Mouse (Mus musculus): Measurements from ENCODE around the gene 4933405O20Rik. TPM values are rescaled to one million over a fixed set of nuclear protein-coding genes. Genes with fewer than 3 reads are reported as not detected.

The 4933405O20Rik gene
- not detected in 2 replicates for polyA plus RNA-seq (2015; fragmentation: Nextera tagmentation; extraction: Ambion mirVana)

DNA sequence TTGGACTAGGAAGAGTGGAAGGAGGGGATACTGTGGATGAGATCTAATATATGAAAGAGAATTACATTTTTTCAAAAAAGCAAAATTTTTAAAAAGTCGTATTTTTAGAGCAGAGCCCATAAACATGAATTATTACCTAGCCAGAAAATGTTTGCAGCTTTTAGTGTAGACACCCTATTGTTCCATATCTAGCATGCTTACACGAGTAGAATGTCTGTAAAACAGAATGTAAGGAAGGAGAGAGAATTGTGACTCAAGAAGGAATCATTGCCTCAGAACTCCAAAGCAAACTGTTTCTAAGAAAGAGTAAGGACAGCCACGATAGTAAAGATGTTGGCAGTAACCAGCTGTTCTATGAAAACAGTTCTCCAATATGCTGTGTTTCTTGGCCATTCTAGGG, at the start of gene 4933405O20Rik:
Gene 4933405O20Rik, plus strand, starts transcription at position 301 of the 400 bp plus-strand sequence.
- H3K27me3 ChIP-seq: no peaks in the 10 kb centered on the region
- H3K9me3 ChIP-seq: no peaks in the 10 kb centered on the region
- no peaks in the 10 kb centered on the region for H3K36me3 ChIP-seq
- H3K9ac ChIP-seq: no peak within 1 kb of the TSS
- no peak within 1 kb of the TSS for H3K27ac ChIP-seq
- ATAC-seq (ENCODE audit: insufficient number of reproducible peaks, insufficient read depth, low FRiP score, low TSS enrichment, low read depth): no peak
- H3K4me2 ChIP-seq: no peak within 1 kb of the TSS
- WGBS: 62% methylated on average over 3 of the region's 3 CpGs
- no peaks in the 10 kb centered on the region for H3K4me1 ChIP-seq
- no peak within 1 kb of the TSS for H3K4me3 ChIP-seq

DNA sequence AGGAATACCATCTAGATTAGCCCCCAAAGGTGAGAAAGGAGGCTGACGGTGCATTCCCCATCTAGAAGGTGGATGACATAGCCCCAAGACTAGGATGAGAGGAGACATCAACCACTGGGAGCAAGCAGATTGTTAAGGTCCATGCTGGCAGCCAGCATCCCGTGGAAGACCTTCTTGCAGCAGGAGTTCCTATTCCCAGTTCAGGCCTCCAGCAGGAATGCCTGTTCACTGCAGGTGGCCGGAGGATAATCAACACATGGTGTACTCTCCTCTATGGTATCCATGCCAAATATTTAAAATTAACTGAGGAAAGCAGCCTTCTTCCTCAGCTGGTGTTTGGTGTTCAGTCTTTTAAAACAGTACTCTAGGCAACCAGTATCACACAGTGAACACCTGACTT, 49.4 kb upstream of the 4933405O20Rik start:
- H3K27me3 ChIP-seq: no peaks in the 10 kb centered on the region
- no peaks in the 10 kb centered on the region for H3K4me1 ChIP-seq
- WGBS: 70% methylated on average over 3 of the region's 3 CpGs
- no peaks in the 10 kb centered on the region for H3K36me3 ChIP-seq
- no peak overlapping the region for H3K27ac ChIP-seq
- no peak for ATAC-seq (ENCODE audit: insufficient number of reproducible peaks, insufficient read depth, low FRiP score, low TSS enrichment, low read depth)
- H3K9me3 ChIP-seq: no peaks in the 10 kb centered on the region
- H3K9ac ChIP-seq: no peak overlapping the region
- H3K4me2 ChIP-seq: no peak overlapping the region
- H3K4me3 ChIP-seq: no peak overlapping the region

DNA sequence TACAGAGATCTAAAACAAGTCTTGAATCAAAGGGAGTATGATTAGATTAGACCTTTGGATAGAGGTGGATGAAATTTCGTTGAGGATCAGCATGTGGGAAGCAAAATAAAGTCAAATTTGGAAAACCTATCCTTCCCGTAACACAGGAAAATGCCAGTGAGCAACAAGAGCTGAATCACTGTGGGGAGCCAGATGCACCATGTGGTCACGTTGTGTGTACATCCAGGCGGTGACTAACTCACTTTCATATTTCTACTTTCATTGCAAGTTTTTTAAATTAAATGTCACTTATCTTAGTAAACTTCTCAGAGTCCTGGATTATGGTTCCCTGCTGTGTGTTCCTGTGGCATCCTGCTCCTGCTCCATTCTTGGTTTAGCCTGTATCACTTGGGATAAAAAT, 47.6 kb upstream of the 4933405O20Rik start:
- WGBS: 67% methylated on average over 4 of the region's 4 CpGs
- H3K9me3 ChIP-seq: no peaks in the 10 kb centered on the region
- H3K36me3 ChIP-seq: no peaks in the 10 kb centered on the region
- H3K9ac ChIP-seq: no peak overlapping the region
- H3K4me1 ChIP-seq: no peaks in the 10 kb centered on the region
- H3K4me3 ChIP-seq: no peak overlapping the region
- no peaks in the 10 kb centered on the region for H3K27me3 ChIP-seq
- no peak for ATAC-seq (ENCODE audit: insufficient number of reproducible peaks, insufficient read depth, low FRiP score, low TSS enrichment, low read depth)
- no peak overlapping the region for H3K27ac ChIP-seq
- H3K4me2 ChIP-seq: no peak overlapping the region

DNA sequence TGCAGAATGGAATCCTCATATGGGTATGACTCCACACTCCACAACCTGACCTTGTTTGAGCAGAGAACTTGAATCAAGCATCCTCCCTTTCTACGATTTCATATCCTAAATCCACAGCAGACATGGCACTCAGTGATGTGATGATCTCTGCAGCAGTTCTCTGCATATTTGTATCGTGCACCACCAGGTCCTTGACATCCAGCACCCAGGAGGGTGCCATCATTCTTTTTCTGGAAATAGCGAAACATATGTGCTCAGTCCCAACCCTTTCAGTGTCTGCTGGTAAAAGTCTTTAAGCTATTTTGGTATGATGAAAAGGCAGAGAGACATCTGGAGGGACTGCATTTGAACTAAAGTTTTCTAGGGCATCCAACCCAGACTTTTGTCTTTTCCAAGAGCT, 36.3 kb upstream of the 4933405O20Rik start:
- no peaks in the 10 kb centered on the region for H3K9me3 ChIP-seq
- H3K27me3 ChIP-seq: no peaks in the 10 kb centered on the region
- no peaks in the 10 kb centered on the region for H3K36me3 ChIP-seq
- WGBS: 79% methylated on average over 3 of the region's 3 CpGs
- no peak overlapping the region for H3K4me2 ChIP-seq
- no peak for ATAC-seq (ENCODE audit: insufficient number of reproducible peaks, insufficient read depth, low FRiP score, low TSS enrichment, low read depth)
- H3K4me1 ChIP-seq: no peaks in the 10 kb centered on the region
- no peak overlapping the region for H3K9ac ChIP-seq
- H3K4me3 ChIP-seq: no peak overlapping the region
- H3K27ac ChIP-seq: no peak overlapping the region

DNA sequence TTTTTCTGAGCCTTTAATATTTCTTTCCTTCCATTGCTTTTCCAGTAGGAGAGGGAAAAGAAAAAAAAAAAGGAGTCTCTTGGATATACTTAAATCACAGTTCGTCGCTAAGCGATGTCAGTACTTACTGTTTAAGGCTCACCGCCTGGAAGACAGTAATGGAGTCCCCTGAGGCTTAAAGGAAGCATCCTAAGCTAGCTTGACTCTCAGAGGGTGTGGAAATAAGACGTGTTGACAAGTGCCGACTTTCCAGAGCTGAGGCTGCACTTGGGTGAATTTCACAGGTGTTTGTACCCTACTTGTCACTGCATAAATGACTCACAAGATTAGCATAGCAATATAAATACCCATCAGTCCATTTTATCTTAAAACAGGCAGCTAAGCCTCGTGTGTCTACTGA, 25.1 kb upstream of the 4933405O20Rik start:
- Histone ChIP-seq H3K9me3 (no peaks in the 10 kb centered on the region), H3K4me3 (no peak overlapping the region), H3K27ac (no peak overlapping the region), H3K4me2 (no peak overlapping the region), H3K36me3 (no peaks in the 10 kb centered on the region), H3K27me3 (no peaks in the 10 kb centered on the region), H3K9ac (no peak overlapping the region), H3K4me1 (no peaks in the 10 kb centered on the region)
- 66% methylated on average over 7 of the region's 7 CpGs for WGBS
- no peak for ATAC-seq (ENCODE audit: insufficient number of reproducible peaks, insufficient read depth, low FRiP score, low TSS enrichment, low read depth)

DNA sequence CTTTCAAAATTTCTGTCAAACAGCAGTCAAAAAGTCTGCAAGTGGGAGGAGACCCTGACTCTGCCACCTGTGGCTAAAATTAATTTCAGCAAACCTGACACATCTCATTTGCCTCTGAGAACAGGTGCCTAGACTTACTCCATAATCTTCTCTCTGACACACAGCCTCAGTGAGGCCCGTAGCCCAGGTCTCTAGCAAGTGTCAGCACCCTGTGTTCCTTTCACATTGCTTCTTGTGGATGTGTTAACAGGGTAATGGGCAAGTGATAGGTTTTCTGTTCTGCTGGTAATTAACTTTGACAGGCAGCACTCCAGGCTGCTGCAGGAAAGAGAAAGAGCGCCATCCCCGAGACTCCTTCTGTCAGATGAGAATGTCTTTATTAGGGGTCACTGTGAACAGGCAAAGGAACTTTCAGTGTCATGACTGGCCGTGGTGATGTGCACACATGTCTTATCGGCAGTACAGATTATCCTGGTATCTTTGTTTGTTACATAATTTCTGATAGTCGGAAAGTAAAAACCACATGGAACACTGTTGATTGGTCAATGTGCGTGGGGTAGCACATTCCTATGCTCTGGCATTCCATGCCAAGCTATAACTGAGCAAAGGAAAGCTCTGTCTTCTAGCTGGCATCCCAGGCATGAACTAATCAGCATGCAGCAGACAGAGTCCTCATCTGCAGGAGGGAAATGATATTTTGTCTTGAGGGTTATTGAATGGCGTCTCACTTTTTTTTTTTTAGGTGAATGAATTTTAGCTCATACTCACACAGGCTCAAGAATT, 10.2 kb upstream of the 4933405O20Rik start:
- Histone ChIP-seq H3K27ac (no peak overlapping the region), H3K27me3 (no peaks in the 10 kb centered on the region), H3K4me3 (no peak overlapping the region), H3K9me3 (no peaks in the 10 kb centered on the region), H3K4me1 (no peaks in the 10 kb centered on the region), H3K9ac (no peak overlapping the region), H3K4me2 (no peak overlapping the region), H3K36me3 (no peaks in the 10 kb centered on the region)
- ATAC-seq (ENCODE audit: insufficient number of reproducible peaks, insufficient read depth, low FRiP score, low TSS enrichment, low read depth): no peak
- WGBS: 66% methylated on average over 8 of the region's 8 CpGs

DNA sequence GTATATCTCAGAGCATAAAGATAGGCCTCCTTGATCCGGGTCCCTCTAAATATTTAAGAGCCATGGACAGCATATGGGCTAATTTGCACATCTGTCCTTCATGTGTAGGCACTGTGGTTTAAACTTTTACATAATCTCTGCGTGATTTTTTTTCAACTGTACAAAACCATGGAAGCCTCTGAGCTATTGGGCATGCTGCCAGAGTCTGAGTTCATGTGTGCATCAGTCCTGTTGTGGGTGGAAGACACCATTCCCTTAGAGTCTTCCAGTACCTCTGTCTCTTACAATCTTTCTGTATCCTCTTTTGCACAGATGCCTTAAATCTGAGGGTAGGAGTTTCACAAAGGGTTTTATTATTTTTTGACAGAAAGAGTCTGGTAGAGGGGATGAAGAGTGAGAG, 15.1 kb downstream of the 4933405O20Rik start:
- no peaks in the 10 kb centered on the region for H3K9me3 ChIP-seq
- no peak overlapping the region for H3K9ac ChIP-seq
- H3K4me1 ChIP-seq: no peaks in the 10 kb centered on the region
- H3K27ac ChIP-seq: no peak overlapping the region
- H3K4me3 ChIP-seq: no peak overlapping the region
- no peak for ATAC-seq (ENCODE audit: insufficient number of reproducible peaks, insufficient read depth, low FRiP score, low TSS enrichment, low read depth)
- 56% methylated on average over 2 of the region's 2 CpGs for WGBS
- H3K36me3 ChIP-seq: no peaks in the 10 kb centered on the region
- no peak overlapping the region for H3K4me2 ChIP-seq
- H3K27me3 ChIP-seq: no peaks in the 10 kb centered on the region

DNA sequence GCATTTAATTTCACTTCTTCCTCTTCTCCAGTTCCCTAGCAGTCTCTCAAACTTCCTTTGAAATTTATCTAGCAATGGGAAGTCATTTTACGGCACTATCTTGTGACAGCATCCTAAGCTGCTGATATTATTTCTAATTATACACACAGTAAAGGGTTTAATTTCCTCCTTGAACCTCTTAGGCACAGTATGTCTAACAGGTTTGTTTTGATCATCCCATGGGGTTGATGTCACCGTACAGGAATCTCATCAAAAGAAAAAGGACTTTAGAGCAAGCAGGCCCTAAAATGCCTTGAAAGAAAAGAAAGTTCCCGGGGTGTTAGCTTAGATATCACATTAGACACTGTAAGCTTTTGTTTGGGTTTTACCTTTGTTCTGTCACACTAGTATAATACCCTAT, 30.2 kb downstream of the 4933405O20Rik start:
- Histone ChIP-seq H3K9me3 (no peaks in the 10 kb centered on the region), H3K4me1 (no peaks in the 10 kb centered on the region), H3K4me3 (no peak overlapping the region), H3K27ac (no peak overlapping the region), H3K9ac (no peak overlapping the region), H3K36me3 (no peaks in the 10 kb centered on the region), H3K4me2 (no peak overlapping the region), H3K27me3 (no peaks in the 10 kb centered on the region)
- no peak for ATAC-seq (ENCODE audit: insufficient number of reproducible peaks, insufficient read depth, low FRiP score, low TSS enrichment, low read depth)
- 51% methylated on average over 3 of the region's 3 CpGs for WGBS

DNA sequence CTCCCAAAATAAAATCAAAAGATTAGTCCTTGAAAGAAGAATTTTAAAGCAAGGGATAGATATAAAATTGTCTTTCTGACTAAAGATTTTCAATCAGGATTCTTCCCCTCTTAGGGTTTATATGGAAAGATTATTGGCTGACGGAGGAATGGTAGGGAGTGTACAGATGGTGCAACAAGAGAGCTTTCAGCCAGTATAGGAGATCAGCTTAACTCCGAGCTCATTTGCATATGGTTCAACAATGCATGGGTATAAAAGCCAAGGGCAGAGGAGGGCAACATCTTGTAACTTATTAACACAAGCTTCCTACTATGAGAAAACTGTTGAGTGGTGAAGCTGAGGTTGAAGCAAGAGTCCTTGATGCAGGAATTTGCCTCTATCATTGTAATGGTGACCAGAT, 34.2 kb downstream of the 4933405O20Rik start:
- Histone ChIP-seq H3K9ac (no peak overlapping the region), H3K4me3 (no peak overlapping the region), H3K9me3 (no peaks in the 10 kb centered on the region), H3K27ac (no peak overlapping the region), H3K4me1 (no peaks in the 10 kb centered on the region), H3K36me3 (no peaks in the 10 kb centered on the region), H3K27me3 (no peaks in the 10 kb centered on the region), H3K4me2 (no peak overlapping the region)
- 72% methylated on average over 2 of the region's 2 CpGs for WGBS
- ATAC-seq (ENCODE audit: insufficient number of reproducible peaks, insufficient read depth, low FRiP score, low TSS enrichment, low read depth): no peak
